Mouse (Mus musculus) midbrain, embryonic 14.5 days (tissue): Measurements from ENCODE around the gene Haghl. TPM values are rescaled to one million over a fixed set of nuclear protein-coding genes. Genes with fewer than 3 reads are reported as not detected.
"Not testable (repeated sequence)": the region's sequence is repeated elsewhere in the genome, so short reads cannot be mapped to it uniquely, and the experiment has no call there.

ENCODE experiments used
- ATAC-seq: fragments of 200-750 bp; cut with Nextera tagmentation; 2 replicates; pipeline ENCODE4 v1.8.0; 2017; ENCODE audit warnings: moderate number of reproducible peaks, moderate library complexity; ENCODE audit not compliant: low FRiP score, low TSS enrichment
- DNase-seq: peaks from one replicate; pipeline ENCODE4 v3.0.0-alpha.2; 2015
- H3K27ac ChIP-seq: fragments of 300-500 bp; sonication (generic); replicated peaks from 2 replicates; pipeline ENCODE4 v1.5.1; 2014; ENCODE audit warnings: mild to moderate bottlenecking, low read depth, low read length, moderate library complexity
- H3K27me3 ChIP-seq: fragments of 300-500 bp; sonication (generic); 2 replicates; pipeline ENCODE4 v1.6.1; 2014; ENCODE audit warnings: low read length, control low read depth, mixed read lengths; ENCODE audit not compliant: control insufficient read depth, insufficient read depth
- H3K36me3 ChIP-seq: fragments of 300-500 bp; sonication (generic); 2 replicates; pipeline ENCODE4 v1.6.1; 2014; ENCODE audit warnings: low read length, control low read depth; ENCODE audit not compliant: control insufficient read depth, insufficient read depth
- H3K4me1 ChIP-seq: fragments of 300-500 bp; sonication (generic); 2 replicates; pipeline ENCODE4 v1.6.1; 2014; ENCODE audit warnings: mild to moderate bottlenecking, antibody characterized with exemption, low read length, control low read depth; ENCODE audit not compliant: control insufficient read depth, insufficient read depth
- H3K4me2 ChIP-seq: fragments of 300-500 bp; sonication (generic); 2 replicates; pipeline ENCODE4 v1.6.1; 2014; ENCODE audit warnings: mild to moderate bottlenecking, low read length, moderate library complexity
- H3K4me3 ChIP-seq: fragments of 300-500 bp; sonication (generic); replicated peaks from 2 replicates; pipeline ENCODE4 v1.5.1; 2014; ENCODE audit warnings: low read depth, low read length
- H3K9ac ChIP-seq: fragments of 300-500 bp; sonication (generic); replicated peaks from 2 replicates; pipeline ENCODE4 v1.6.1; 2014; ENCODE audit warnings: mild to moderate bottlenecking, low read length, moderate library complexity
- H3K9me3 ChIP-seq: fragments of 300-500 bp; sonication (generic); 2 replicates; pipeline ENCODE4 v1.6.1; 2016; ENCODE audit warnings: low read length, control low read depth, mixed read lengths; ENCODE audit not compliant: control insufficient read depth
- WGBS: fragments of 180-500 bp; shearing (Covaris S2); extraction: QIAGEN DNeasy Blood & Tissue Kit; methylation state at CpG from one replicate; pipeline ENCODE4 v1.1.7; 2014; 5-methylcytosine and 5-hydroxymethylcytosine counted together
- polyA plus RNA-seq: library from polyadenylated mRNA; unstranded; fragments of >200 nt; fragmentation: Nextera tagmentation; extraction: Ambion mirVana; gene quantifications from 2 replicates; pipeline ENCODE4 v1.2.1, GENCODE M21; 2014

Gene Haghl
- polyA plus RNA-seq, 1 experiment from 2014 or later, result 155 TPM

DNA sequence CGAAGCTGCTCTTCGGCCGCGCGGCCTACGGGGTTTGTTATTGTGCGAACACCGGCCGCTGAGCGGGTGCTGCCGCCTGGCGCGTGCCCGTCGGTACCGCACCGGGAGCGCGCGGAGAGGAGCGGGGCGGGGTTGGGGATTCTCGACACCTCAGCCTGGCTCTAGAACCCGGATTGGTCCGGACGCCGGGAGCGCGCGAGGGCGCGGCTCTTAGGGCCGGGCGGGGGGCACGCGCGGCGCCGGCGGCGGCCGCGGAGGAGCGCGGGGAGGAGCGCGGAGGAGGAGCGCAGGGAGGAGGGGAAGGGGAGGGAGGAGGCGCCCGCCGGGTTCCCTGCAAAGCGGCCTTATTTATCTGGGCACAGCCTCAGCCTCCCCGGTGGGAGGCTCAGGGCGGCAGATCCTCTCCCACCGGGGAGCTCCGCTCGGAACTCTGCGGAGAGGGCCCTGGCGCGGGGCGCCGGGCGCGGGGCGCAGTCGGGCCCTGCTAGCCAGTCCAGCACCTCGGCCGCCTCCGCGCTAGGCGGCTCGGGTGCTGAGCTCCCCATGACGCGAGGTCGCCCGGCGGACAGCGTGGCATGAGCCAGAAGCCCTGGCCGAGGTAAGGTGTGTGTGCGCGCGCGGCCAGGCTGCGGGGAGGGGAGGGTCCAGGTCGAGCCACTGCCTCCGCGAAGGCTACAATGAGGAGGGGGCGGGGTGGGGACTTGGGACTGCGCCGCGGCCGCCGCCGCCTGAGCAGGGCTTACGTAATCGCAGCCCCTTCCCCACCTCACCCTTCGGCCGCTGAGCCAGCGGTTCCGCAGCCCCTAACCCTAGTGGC is 23.5 kb upstream of the Haghl start, which contains the start of gene Fbxl16:
Fbxl16 (plus strand) TSS at position 297 of the 817 bp plus-strand sequence.
- Histone ChIP-seq H3K4me1 (peaks cover 42% of the 10 kb centered on the region), H3K9ac (peak within 1 kb of the TSS; percentile 96), H3K27me3 (no peaks in the 10 kb centered on the region), H3K36me3 (no peaks in the 10 kb centered on the region), H3K9me3 (no peaks in the 10 kb centered on the region), H3K4me2 (peak within 1 kb of the TSS; percentile 95), H3K4me3 (peak within 1 kb of the TSS; percentile 86), H3K27ac (peak within 1 kb of the TSS; percentile 99)
- peak; percentile 90 for ATAC-seq
- WGBS, result under 1% methylated on average over 100 of the region's 100 CpGs
- DNase-seq, result peak; percentile 98

DNA sequence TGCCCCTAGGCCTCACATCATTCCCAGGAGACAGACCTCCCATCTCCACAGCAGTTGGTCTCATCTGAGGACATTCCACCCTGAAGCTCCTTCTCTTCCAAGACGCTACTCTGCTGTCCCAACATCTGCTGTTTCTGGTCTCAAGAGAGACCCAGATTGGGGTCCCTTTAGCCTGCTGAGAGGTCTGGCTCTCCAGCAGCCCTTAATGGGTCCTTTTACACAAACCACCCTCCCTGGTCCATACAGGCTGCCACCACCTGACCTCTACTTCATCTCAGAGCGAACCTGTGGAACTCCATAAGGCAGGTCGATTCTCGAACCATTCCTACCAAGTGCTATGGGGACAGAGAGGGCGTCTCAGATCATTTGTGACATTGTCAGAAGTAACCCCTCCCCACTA is 22.6 kb upstream of the Haghl start:
- H3K27ac ChIP-seq, result peak overlapping the region; percentile 99
- peaks cover 45% of the 10 kb centered on the region for H3K4me1 ChIP-seq
- no peak for DNase-seq
- no peak for ATAC-seq
- peak overlapping the region; percentile 96; the same call in 1 of the 2 replicates for H3K9ac ChIP-seq
- WGBS, result 31% methylated on average over 5 of the region's 5 CpGs
- H3K27me3 ChIP-seq, result no peaks in the 10 kb centered on the region
- peak overlapping the region; percentile 86 for H3K4me3 ChIP-seq
- H3K36me3 ChIP-seq, result no peaks in the 10 kb centered on the region
- H3K4me2 ChIP-seq, result peak overlapping the region; percentile 95
- H3K9me3 ChIP-seq, result no peaks in the 10 kb centered on the region

- ATAC-seq, result not testable (repeated sequence)
These were observed 22.0 kb upstream of the Haghl start for GRCm38 (mm10) chr17:25807452-25807851.

GRCm38 (mm10) chr17:25806507-25806906 is 21.0 kb upstream of the Haghl start:
- Histone ChIP-seq H3K4me2 (no peak overlapping the region), H3K4me3 (no peak overlapping the region), H3K9me3 (no peaks in the 10 kb centered on the region), H3K4me1 (peaks cover 46% of the 10 kb centered on the region), H3K27ac (no peak overlapping the region), H3K36me3 (no peaks in the 10 kb centered on the region), H3K27me3 (no peaks in the 10 kb centered on the region), H3K9ac (no peak overlapping the region)
- 91% methylated on average over 4 of the region's 4 CpGs for WGBS
- no peak for ATAC-seq
- DNase-seq, result no peak

More at GRCm38 (mm10) chr17:25807452-25807851, 22.0 kb upstream of the Haghl start:
- not testable (repeated sequence) for H3K27ac ChIP-seq, H3K36me3 ChIP-seq, H3K9me3 ChIP-seq, H3K27me3 ChIP-seq, H3K4me2 ChIP-seq, H3K4me3 ChIP-seq, DNase-seq, H3K9ac ChIP-seq
- WGBS, result 60% methylated on average over 2 of the region's 2 CpGs
- peaks cover 45% of the 10 kb centered on the region for H3K4me1 ChIP-seq

GRCm38 (mm10) chr17:25802825-25803517 is 17.5 kb upstream of the Haghl start:
- Histone ChIP-seq H3K4me3 (peak overlapping the region; percentile 14), H3K4me1 (peaks cover 24% of the 10 kb centered on the region), H3K27ac (peak overlapping the region; percentile 96), H3K36me3 (no peaks in the 10 kb centered on the region), H3K27me3 (no peaks in the 10 kb centered on the region), H3K9me3 (no peaks in the 10 kb centered on the region), H3K4me2 (peak overlapping the region; percentile 49), H3K9ac (peak overlapping the region; percentile 51)
- ATAC-seq, result peak; percentile 87
- 6% methylated on average over 10 of the region's 10 CpGs for WGBS
- DNase-seq, result peak; percentile 90

GRCm38 (mm10) chr17:25801029-25801428 is 15.6 kb upstream of the Haghl start:
- no peak overlapping the region for H3K27ac ChIP-seq
- 6% methylated on average over 6 of the region's 6 CpGs for WGBS
- no peaks in the 10 kb centered on the region for H3K27me3 ChIP-seq
- H3K9me3 ChIP-seq, result no peaks in the 10 kb centered on the region
- no peak overlapping the region for H3K9ac ChIP-seq
- peak; percentile 90 for DNase-seq
- no peak overlapping the region for H3K4me2 ChIP-seq
- H3K36me3 ChIP-seq, result no peaks in the 10 kb centered on the region
- ATAC-seq, result no peak
- no peak overlapping the region for H3K4me3 ChIP-seq
- H3K4me1 ChIP-seq, result peaks cover 31% of the 10 kb centered on the region

DNA sequence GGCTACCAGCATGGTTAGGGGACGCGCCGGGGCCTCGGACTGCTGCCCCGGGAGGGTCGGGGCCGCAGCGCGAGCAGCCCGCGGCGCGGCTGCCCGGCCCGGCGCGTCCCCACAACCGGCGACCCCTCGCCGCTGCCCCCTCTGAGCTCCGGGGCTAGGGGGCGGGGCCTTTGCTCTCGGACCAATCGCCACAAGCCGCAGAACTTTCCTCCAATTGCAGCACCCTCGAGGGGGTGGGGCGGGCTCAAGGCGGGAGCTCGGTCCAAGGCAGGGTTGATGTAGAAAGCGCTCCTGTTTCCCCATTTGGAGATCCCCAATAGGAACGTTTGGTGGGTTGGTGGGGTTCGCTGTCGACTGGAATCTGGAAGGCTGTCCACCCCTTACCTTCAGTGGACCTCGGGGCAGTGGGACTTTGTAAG is 11.5 kb upstream of the Haghl start, which contains the start of gene Metrn:
Metrn (minus strand) TSS at position 186 of the 419 bp plus-strand sequence.
- H3K9me3 ChIP-seq, result no peaks in the 10 kb centered on the region
- peak; percentile 90 for DNase-seq
- H3K27ac ChIP-seq, result 0 out of 2 replicates have a peak within 1 kb of the TSS, but pooled peaks have one; percentile 2
- no peaks in the 10 kb centered on the region for H3K36me3 ChIP-seq
- H3K4me2 ChIP-seq, result peak within 1 kb of the TSS; percentile 76
- H3K27me3 ChIP-seq, result no peaks in the 10 kb centered on the region
- 1% methylated on average over 35 of the region's 35 CpGs for WGBS
- H3K4me3 ChIP-seq, result peak within 1 kb of the TSS; percentile 46
- ATAC-seq, result peak; percentile 66
- H3K4me1 ChIP-seq, result peaks cover 37% of the 10 kb centered on the region
- peak within 1 kb of the TSS; percentile 44; the same call in 1 of the 2 replicates for H3K9ac ChIP-seq

DNA sequence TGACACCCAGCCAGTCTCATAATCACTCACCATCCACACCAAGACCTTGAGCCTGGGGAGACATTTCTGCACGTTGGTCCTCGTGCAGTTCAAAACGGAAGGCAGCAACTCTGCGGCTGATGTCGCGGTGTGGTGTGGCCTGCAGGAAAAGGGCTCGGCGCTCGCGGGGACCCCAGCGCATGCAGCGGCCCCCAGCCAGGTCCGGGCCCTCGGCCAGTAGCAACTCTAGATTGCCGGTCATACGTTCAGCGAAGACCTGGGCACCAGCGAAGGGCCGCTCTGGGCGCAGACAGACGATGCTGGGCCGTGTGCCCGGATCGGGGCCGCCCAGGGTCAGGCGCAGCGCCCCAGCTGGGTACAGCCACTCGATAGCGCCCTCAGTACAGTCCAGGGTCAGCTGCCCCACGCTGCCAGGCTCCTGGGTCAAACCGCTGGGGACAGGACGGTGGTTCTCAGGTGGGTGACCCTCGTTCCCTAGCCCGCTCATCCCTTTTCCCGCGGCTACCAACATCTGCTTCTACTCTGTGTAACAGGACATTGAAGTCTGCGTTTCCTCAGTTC is 10.8 kb upstream of the Haghl start:
- Histone ChIP-seq H3K36me3 (no peaks in the 10 kb centered on the region), H3K4me1 (peaks cover 37% of the 10 kb centered on the region), H3K4me3 (peak overlapping the region; percentile 46), H3K9me3 (no peaks in the 10 kb centered on the region), H3K9ac (peak overlapping the region; percentile 44; the same call in 1 of the 2 replicates), H3K4me2 (peak overlapping the region; percentile 76), H3K27me3 (no peaks in the 10 kb centered on the region), H3K27ac (0 out of 2 replicates have a peak overlapping the region, but pooled peaks have one; percentile 2)
- no peak for ATAC-seq
- under 1% methylated on average over 37 of the region's 37 CpGs for WGBS
- no peak for DNase-seq
